In the genomic region with DNA sequence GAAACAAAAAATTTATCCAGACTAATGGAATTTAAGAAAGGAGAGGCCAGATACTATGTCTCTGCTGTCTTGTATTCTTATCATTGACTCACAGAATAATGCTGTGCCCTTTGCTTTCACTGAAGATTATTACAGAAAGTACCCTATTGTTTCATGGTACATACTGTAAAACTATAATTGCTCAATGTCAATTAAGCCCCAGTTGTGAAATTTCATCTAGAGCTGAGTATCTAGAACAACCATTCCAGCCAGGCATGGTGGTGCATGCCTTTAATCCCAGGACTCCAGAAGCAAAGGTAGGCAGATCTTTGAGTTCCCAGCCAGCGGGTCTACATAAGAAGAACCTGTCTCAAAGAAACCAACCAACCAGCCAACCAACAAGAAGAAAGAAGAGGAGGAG, we compare ENCODE assay signal across 34 mouse cellular contexts.
"Had no signal": no experiment of that assay in that cellular context is flagged by ENCODE, and none has a peak within 500 bp of the region (broad histone marks: within the 10 kb centered on the region; RNA-seq: fewer than 3 reads in every experiment).

No protein-coding gene starts in this region.

- H3K4me3 ChIP-seq: heart, embryonic 12.5 days; heart, embryonic 13.5 days; heart, embryonic 15.5 days; hindbrain, embryonic 10.5 days; hindbrain, embryonic 12.5 days; hindbrain, embryonic 13.5 days; hindbrain, embryonic 15.5 days; intestine, embryonic 15.5 days; kidney, embryonic 15.5 days; layer of hippocampus, adult 2 months; left cerebral cortex, adult 2 months had no signal

- ATAC-seq: hindbrain, embryonic 16.5 days; hindbrain, postnatal 0 days; inflammation-experienced regulatory T-cells, adult 6 months; intestine, embryonic 15.5 days; intestine, embryonic 16.5 days; intestine, postnatal 0 days had no signal

- DNase-seq: heart, postnatal 10 days; heart, postnatal 14 days; heart, postnatal 36 days; heart, postnatal 4 days; kidney, adult 11 months; kidney, adult 18-20 months; kidney, adult 2 months; kidney, adult 8-10 months; kidney, adult 9 months; kidney, postnatal 10 days; kidney, postnatal 14 days; kidney, postnatal 25 days; kidney, postnatal 36 days; kidney, postnatal 4 days; layer of hippocampus, adult 9-11 months; layer of hippocampus, postnatal 36 days had no signal

- H3K9me3 ChIP-seq: heart, embryonic 12.5 days; heart, embryonic 13.5 days; heart, embryonic 15.5 days; hindbrain, embryonic 10.5 days; hindbrain, embryonic 12.5 days; hindbrain, embryonic 13.5 days; hindbrain, embryonic 15.5 days; intestine, embryonic 15.5 days; kidney, embryonic 15.5 days had no signal

- H3K4me1 ChIP-seq: hindbrain, embryonic 10.5 days; hindbrain, embryonic 12.5 days; hindbrain, embryonic 13.5 days; hindbrain, embryonic 15.5 days; intestine, embryonic 15.5 days had no signal

- H3K27me3 ChIP-seq: heart, embryonic 12.5 days; heart, embryonic 13.5 days; heart, embryonic 15.5 days; hindbrain, embryonic 12.5 days; hindbrain, embryonic 13.5 days; hindbrain, embryonic 15.5 days; intestine, embryonic 15.5 days; kidney, embryonic 15.5 days had no signal

- H3K36me3 ChIP-seq: heart, embryonic 12.5 days; heart, embryonic 13.5 days; heart, embryonic 15.5 days; hindbrain, embryonic 10.5 days; hindbrain, embryonic 12.5 days; hindbrain, embryonic 13.5 days; hindbrain, embryonic 15.5 days; intestine, embryonic 15.5 days; kidney, embryonic 15.5 days had no signal

- H3K4me2 ChIP-seq: heart, embryonic 12.5 days; heart, embryonic 13.5 days; heart, embryonic 15.5 days; hindbrain, embryonic 12.5 days; hindbrain, embryonic 13.5 days; hindbrain, embryonic 14.5 days; hindbrain, embryonic 15.5 days; intestine, embryonic 15.5 days; kidney, embryonic 15.5 days had no signal

- H3K27ac ChIP-seq: heart, embryonic 15.5 days; hindbrain, embryonic 10.5 days; hindbrain, embryonic 12.5 days; hindbrain, embryonic 13.5 days; hindbrain, embryonic 14.5 days; hindbrain, embryonic 15.5 days; hindbrain, postnatal 0 days; intestine, embryonic 15.5 days; kidney, embryonic 15.5 days; kidney, postnatal 0 days; layer of hippocampus, adult 2 months; left cerebral cortex, adult 2 months had no signal

- H3K9ac ChIP-seq: heart, embryonic 12.5 days; heart, embryonic 13.5 days; heart, embryonic 15.5 days; hindbrain, embryonic 12.5 days; hindbrain, embryonic 13.5 days; hindbrain, embryonic 14.5 days; hindbrain, embryonic 15.5 days; intestine, embryonic 15.5 days; kidney, embryonic 15.5 days had no signal
